Mouse (Mus musculus) left cerebral cortex, adult 2 months (tissue): ENCODE data around the gene Tpgs1. TPM values are rescaled to one million over a fixed set of nuclear protein-coding genes. Genes with fewer than 3 reads are reported as not detected.

Source experiments
- DNase-seq, 2 experiments: peaks; one replicate each; pipeline ENCODE4 v3.0.0; 2021 to 2022; ENCODE audit warnings: low spot score in 2 of 2, mixed read lengths in 1 of 2; ENCODE audit errors: extremely low spot score in 1 of 2
- H3K27ac ChIP-seq: fragments of 200-600 bp; 2 replicates; pipeline ENCODE4 v1.8.1; 2022
- H3K4me3 ChIP-seq: fragments of 200-600 bp; 2 replicates; pipeline ENCODE4 v1.8.1; 2022
- CTCF ChIP-seq: fragments of 200-600 bp; IDR thresholded peaks from 2 replicates; pipeline ENCODE4 v1.8.1; 2022; ENCODE audit warnings: antibody characterized with exemption, mild to moderate bottlenecking, moderate library complexity
- intact Hi-C: fragments of 180-260 bp; cut with DNase I; formaldehyde crosslinking; loops from one replicate; pipeline ENCODE4 v1.15.1; 2025
- total RNA-seq, 2 experiments: library from RNA; stranded (reverse); gene quantifications; 2 replicates each; pipeline ENCODE4 v1.2.3; 2021

Tpgs1 gene
- total RNA-seq, 2 experiments from 2014 or later = 79.3 to 80.6 TPM

GRCm38 (mm10) chr10:79708668-79709067, 39.5 kb downstream of the Tpgs1 start:
- Histone ChIP-seq H3K4me3 (peak overlapping the region; percentile 25), H3K27ac (peak overlapping the region; percentile 25; the same call in 1 of the 2 replicates)
- TF ChIP-seq CTCF = no peak
- DNase-seq = no peak
- intact Hi-C loops = no loop called here

GRCm38 (mm10) chr10:79709307-79709706, 40.1 kb downstream of the Tpgs1 start:
- DNase-seq = no peak
- H3K27ac ChIP-seq = peak overlapping the region; percentile 25
- peak overlapping the region; percentile 25 for H3K4me3 ChIP-seq
- intact Hi-C loops = no loop called here
- no peak for TF ChIP-seq CTCF

DNA sequence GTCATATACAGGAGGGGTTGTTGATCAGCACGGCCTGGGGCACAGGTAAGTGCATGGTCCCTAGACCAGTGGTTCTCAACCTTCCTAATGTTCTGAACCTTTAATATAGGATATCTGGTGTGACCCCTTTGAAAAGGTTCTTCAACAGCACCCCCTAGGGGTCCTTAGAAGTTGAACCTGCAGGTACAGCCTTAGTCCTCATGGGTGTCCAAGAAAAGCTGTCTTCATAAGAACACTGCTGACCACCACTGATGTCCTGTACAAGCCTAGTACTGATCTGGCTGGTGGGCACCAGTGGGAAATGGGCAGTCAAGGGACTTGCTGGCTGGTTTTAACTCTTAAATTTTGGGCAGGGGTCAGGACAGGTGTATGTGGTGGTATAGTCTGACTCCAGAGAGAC, 42.9 kb downstream of the Tpgs1 start:
- intact Hi-C loops = no loop called here
- TF ChIP-seq CTCF = no peak; the same call in none of the 2 replicates
- no peak for DNase-seq

DNA sequence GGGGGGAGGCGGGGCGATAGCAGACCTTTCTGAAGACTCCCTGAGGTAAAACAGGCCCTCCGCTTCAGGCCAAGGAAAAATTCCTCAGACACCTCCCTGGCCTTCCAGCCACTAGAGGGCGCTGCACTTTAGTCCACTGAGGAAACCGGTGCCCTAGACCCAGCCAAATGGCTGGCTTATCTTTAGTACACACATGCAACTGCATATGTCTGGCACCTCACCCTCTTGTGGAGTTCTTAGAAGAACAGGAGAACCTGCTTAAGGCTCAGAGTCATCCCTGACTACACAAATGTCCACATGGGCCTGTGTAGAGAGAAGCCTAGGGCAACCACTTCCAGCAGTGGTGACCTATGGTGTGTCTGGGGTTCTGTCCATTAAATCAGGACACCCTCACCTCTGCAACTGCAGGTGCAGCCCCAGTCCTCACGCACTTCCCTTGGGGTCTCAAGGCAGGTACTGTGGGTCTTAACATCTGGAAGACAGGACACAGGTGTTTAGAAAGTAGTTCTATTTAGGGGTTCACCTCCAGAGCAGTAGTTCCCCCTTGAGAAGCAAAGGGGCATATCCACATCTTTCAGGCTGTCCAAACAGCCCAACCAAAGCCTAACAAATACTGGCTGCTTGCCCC, 43.4 kb downstream of the Tpgs1 start:
- Histone ChIP-seq H3K4me3 (no peak overlapping the region), H3K27ac (peak overlapping the region; percentile 63)
- intact Hi-C loops = no loop called here
- TF ChIP-seq CTCF = peak; percentile 67
- peak; percentile 73 to 83 for DNase-seq

More for the DNA sequence above, 42.9 kb downstream of the Tpgs1 start:
- Histone ChIP-seq H3K27ac (no peak overlapping the region), H3K4me3 (no peak overlapping the region)

DNA sequence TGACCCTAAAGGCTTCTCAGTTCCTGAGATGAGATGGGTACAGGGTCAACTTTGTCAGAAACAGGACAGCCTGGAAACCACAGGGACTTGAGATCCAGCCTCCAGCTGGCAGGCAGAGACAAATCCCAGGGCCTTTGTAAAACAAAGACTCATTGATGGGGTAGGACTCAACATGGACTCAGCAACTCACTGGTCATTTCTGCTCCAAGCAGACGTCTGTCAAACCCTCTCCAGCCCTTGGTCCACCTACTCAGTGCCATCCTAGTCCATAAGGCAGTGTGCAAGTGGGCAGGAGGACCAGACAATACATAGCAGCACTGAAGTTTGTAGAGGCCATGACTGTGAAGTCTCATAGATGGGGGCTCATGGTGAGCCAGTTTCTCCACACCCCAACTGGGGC, 44.0 kb downstream of the Tpgs1 start:
- H3K4me3 ChIP-seq = no peak overlapping the region
- no peak for TF ChIP-seq CTCF
- intact Hi-C loops = no loop called here
- H3K27ac ChIP-seq = peak overlapping the region; percentile 63
- no peak for DNase-seq

- no peak overlapping the region for H3K27ac ChIP-seq
- no peak for TF ChIP-seq CTCF
- H3K4me3 ChIP-seq = no peak overlapping the region
- no peak for DNase-seq
- intact Hi-C loops = no loop called here
Measured at GRCm38 (mm10) chr10:79714996-79715395, 45.8 kb downstream of the Tpgs1 start.

DNA sequence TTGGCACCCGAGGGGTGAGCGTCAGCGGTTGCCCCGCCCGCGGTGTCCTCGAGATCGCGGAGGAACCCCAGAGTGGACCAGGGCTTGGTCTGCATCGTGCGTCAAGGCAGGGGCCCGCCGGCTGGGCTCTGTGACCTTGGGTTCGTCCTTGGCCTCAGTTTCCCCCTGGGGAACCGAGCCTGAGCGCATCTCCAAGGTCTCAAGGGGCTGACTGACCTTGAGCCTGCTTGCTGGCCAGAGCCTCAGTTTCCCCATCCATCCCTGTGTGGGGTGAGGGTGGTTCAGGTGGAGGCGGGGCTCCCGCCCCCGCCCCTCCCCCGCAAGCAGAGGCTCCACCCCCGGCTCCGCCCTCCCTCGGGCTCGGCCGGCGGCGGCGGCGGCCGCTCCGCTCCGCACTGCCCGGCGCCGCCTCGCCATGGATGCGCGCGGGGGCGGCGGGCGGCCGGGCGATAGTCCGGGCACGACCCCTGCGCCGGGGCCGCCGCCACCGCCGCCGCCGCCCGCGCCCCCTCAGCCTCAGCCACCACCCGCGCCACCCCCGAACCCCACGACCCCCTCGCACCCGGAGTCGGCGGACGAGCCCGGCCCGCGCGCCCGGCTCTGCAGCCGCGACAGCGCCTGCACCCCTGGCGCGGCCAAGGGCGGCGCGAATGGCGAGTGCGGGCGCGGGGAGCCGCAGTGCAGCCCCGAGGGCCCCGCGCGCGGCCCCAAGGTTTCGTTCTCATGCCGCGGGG, 47.3 kb downstream of the Tpgs1 start, which contains the start of gene Hcn2:
Gene Hcn2, plus strand, starts transcription at position 381 of the 734 bp plus-strand sequence.
- H3K4me3 ChIP-seq = peak within 1 kb of the TSS; percentile 84
- DNase-seq = no peak
- peak within 1 kb of the TSS; percentile 89 for H3K27ac ChIP-seq
- TF ChIP-seq CTCF = no peak
- intact Hi-C loops = no loop called here

DNA sequence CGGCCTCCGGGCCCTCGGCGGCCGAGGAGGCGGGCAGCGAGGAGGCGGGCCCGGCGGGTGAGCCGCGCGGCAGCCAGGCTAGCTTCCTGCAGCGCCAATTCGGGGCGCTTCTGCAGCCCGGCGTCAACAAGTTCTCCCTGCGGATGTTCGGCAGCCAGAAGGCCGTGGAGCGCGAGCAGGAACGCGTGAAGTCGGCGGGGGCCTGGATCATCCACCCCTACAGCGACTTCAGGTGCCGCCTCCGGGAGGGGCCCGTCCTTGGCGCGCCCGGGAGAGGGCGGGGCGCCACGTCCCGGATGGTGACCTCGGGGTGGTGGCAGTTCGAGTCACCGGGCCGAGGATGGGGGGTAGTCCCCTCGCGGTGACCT, 47.8 kb downstream of the Tpgs1 start:
- no peak for TF ChIP-seq CTCF
- DNase-seq = peak; percentile 61 to 74
- H3K4me3 ChIP-seq = peak overlapping the region; percentile 84
- H3K27ac ChIP-seq = peak overlapping the region; percentile 47
- intact Hi-C loops = no loop called here

GRCm38 (mm10) chr10:79717640-79718357, 48.6 kb downstream of the Tpgs1 start:
- Histone ChIP-seq H3K4me3 (peak overlapping the region; percentile 84), H3K27ac (peak overlapping the region; percentile 47)
- intact Hi-C loops = no loop called here
- no peak for DNase-seq
- TF ChIP-seq CTCF = no peak

DNA sequence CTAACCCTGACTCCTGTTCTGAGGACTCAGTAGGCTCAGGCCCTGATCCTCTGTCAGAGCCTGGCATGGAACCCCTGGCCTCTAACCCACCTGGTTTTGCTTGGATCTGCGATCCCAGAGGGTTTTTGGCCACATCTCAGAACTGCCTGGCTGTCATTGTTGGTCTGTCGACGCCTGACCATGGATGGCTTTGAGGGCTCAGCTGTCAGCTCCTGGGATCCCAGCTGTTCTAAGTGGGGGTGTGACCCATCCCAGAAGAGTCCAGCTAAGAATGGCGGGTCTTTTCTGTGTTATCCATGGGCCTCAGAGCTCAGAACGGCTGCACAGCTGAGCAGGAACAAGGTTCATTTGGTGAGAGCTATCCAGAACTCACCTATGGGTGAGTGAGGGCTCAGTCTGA, 51.9 kb downstream of the Tpgs1 start:
- Histone ChIP-seq H3K4me3 (no peak overlapping the region), H3K27ac (no peak overlapping the region)
- DNase-seq = no peak
- intact Hi-C loops = no loop called here
- no peak for TF ChIP-seq CTCF

DNA sequence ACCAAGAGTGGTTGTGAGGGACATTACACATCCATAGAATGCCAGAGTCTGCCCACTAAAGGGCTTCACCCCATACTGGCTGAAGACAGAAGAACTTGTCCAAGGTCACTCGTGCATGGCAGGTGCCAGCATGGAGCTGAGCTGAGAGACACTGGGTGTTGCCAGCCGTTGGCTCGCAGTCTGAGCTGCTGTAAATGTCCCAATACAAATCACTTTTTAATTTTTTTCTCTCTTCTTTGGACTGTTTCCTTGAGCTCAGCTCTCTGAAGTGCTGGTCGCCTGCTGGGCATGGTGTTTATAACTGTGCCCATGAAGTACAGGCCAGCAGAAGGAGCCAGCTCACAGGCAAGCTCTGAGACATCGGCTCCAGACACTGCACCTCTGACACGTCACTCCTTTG, 53.9 kb downstream of the Tpgs1 start:
- intact Hi-C loops = no loop called here
- no peak for DNase-seq
- Histone ChIP-seq H3K4me3 (no peak overlapping the region), H3K27ac (peak overlapping the region; percentile 33)
- TF ChIP-seq CTCF = no peak

DNA sequence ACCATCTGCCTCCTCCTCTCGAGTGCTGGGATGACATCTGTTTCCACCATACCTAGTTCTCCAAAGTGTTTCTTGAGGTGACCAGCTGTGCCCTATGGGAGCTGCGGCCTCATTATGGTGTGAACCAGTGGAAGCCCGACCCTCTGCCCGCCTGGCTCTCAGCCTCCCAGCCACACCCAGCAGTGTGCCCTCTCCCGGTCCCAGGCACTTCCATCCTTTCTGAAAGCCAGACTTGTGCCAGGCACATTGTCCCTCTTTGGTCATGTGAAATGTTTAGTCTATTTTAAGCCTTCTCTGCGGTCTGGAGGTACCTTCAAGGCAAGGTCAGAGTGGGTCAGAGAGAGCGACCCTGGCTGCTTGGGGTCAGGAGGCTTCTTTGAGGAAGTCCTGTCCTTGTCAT, 54.5 kb downstream of the Tpgs1 start:
- no peak for TF ChIP-seq CTCF
- H3K4me3 ChIP-seq = no peak overlapping the region
- no peak overlapping the region; the same call in 1 of the 2 replicates for H3K27ac ChIP-seq
- intact Hi-C loops = no loop called here
- DNase-seq = no peak

Other genes with a start within 250 kb of the Tpgs1 start
- not detected for gene Vmn2r83, start 200.6 kb upstream of the Tpgs1 start, total RNA-seq
- gene Plpp2, start 135.6 kb upstream of the Tpgs1 start, total RNA-seq = 1 to 10 TPM; 2.2 to 3.4 TPM
- 10 to 100 TPM; 51.2 to 54.9 TPM for gene Mier2, start 114.2 kb upstream of the Tpgs1 start, total RNA-seq
- 1 to 10 TPM in 1 of 2 experiments, under 1 TPM in 1; 0.87 to 1.4 TPM for gene Theg, start 82.0 kb upstream of the Tpgs1 start, total RNA-seq
- 10 to 100 TPM; 16.8 to 17.1 TPM for gene C2cd4c, start 55.3 kb upstream of the Tpgs1 start, total RNA-seq
- 10 to 100 TPM; 47.8 to 48.1 TPM for gene Shc2, start 31.5 kb upstream of the Tpgs1 start, total RNA-seq
- gene Odf3l2, start 23.6 kb upstream of the Tpgs1 start, total RNA-seq = under 1 TPM in 1 of 2 experiments, not detected in 1; 0.27 TPM
- not detected for gene Madcam1, start 4.8 kb upstream of the Tpgs1 start, total RNA-seq
- 10 to 100 TPM; 80.7 to 84.8 TPM for gene Cdc34, start 12.8 kb downstream of the Tpgs1 start, total RNA-seq
- gene Gzmm, start 19.7 kb downstream of the Tpgs1 start, total RNA-seq = 1 to 10 TPM; 2.1 to 4.0 TPM
- 100 to 1,000 TPM; 539 to 573 TPM for gene Bsg, start 35.1 kb downstream of the Tpgs1 start, total RNA-seq
- 100 to 1,000 TPM; 129 to 142 TPM for gene Hcn2, start 47.3 kb downstream of the Tpgs1 start, total RNA-seq
- 10 to 100 TPM; 45.1 to 51.6 TPM for gene Polrmt, start 77.2 kb downstream of the Tpgs1 start, total RNA-seq
- gene Fgf22, start 85.7 kb downstream of the Tpgs1 start, total RNA-seq = 1 to 10 TPM; 4.5 to 4.8 TPM
- 10 to 100 TPM; 93.3 to 97.5 TPM for gene Rnf126, start 97.6 kb downstream of the Tpgs1 start, total RNA-seq
- gene Fstl3, start 107.9 kb downstream of the Tpgs1 start, total RNA-seq = 1 to 10 TPM; 2.5 to 2.6 TPM
- gene Prss57, start 121.6 kb downstream of the Tpgs1 start, total RNA-seq = under 1 TPM; 0.58 to 0.75 TPM
- 100 to 1,000 TPM; 293 to 312 TPM for gene Palm, start 124.2 kb downstream of the Tpgs1 start, total RNA-seq
- gene Misp, start 151.6 kb downstream of the Tpgs1 start, total RNA-seq = under 1 TPM; 0.59 to 0.89 TPM
- gene Ptbp1, start 185.1 kb downstream of the Tpgs1 start, total RNA-seq = 10 to 100 TPM; 55.5 to 61.7 TPM
- 1 to 10 TPM; 1.7 to 2.6 TPM for gene Prtn3, start 205.1 kb downstream of the Tpgs1 start, total RNA-seq
- gene Plppr3, start 205.3 kb downstream of the Tpgs1 start, total RNA-seq = 10 to 100 TPM; 51.8 to 63.0 TPM
- not detected for gene Elane, start 216.9 kb downstream of the Tpgs1 start, total RNA-seq
- not detected for gene Cfd, start 221.5 kb downstream of the Tpgs1 start, total RNA-seq
- 10 to 100 TPM; 55.3 to 55.5 TPM for gene Med16, start 239.6 kb downstream of the Tpgs1 start, total RNA-seq
- gene Gm26602, start 241.5 kb downstream of the Tpgs1 start, total RNA-seq = not detected
- 1 to 10 TPM; 6.6 to 9.1 TPM for gene Kiss1r, start 247.6 kb downstream of the Tpgs1 start, total RNA-seq